Mouse (Mus musculus) kidney, adult 2 months (tissue): ENCODE measurements around the gene Ccin. TPM values are rescaled to one million over a fixed set of nuclear protein-coding genes. Genes with fewer than 3 reads are reported as not detected.

Experiments used
- DNase-seq: peaks from one replicate; pipeline ENCODE4 v3.0.0; 2021
- H3K27ac ChIP-seq: fragments of 200-500 bp; 2 replicates; pipeline ENCODE4 v1.5.1; 2012; ENCODE audit warnings: low read depth, low read length, control low read depth, inconsistent platforms; ENCODE audit not compliant: insufficient read depth
- H3K27me3 ChIP-seq: fragments of 200-500 bp; replicated peaks from 2 replicates; pipeline ENCODE4 v1.6.1; 2012; ENCODE audit warnings: mild to moderate bottlenecking, moderate library complexity, low read length, inconsistent platforms; ENCODE audit not compliant: control insufficient read depth, insufficient read depth
- H3K36me3 ChIP-seq: fragments of 200-500 bp; 2 replicates; pipeline ENCODE4 v1.6.1; 2012; ENCODE audit warnings: mild to moderate bottlenecking, moderate library complexity, low read length, inconsistent platforms; ENCODE audit not compliant: control insufficient read depth, insufficient read depth
- H3K4me1 ChIP-seq: fragments of 200-500 bp; 2 replicates; pipeline ENCODE4 v1.6.1; 2011; ENCODE audit warnings: low read length; ENCODE audit not compliant: control insufficient read depth, insufficient read depth
- H3K4me3 ChIP-seq: fragments of 200-500 bp; 2 replicates; pipeline ENCODE4 v1.5.1; 2011; ENCODE audit warnings: mild to moderate bottlenecking, low read depth, low read length, control low read depth; ENCODE audit not compliant: insufficient read depth
- CTCF ChIP-seq: fragments of 200-500 bp; conservative IDR thresholded peaks from 2 replicates; pipeline ENCODE4 v1.5.1; 2011; ENCODE audit warnings: low read depth, mild to moderate bottlenecking, control low read depth, low read length, moderate library complexity, mixed read lengths; ENCODE audit not compliant: insufficient read depth, insufficient read length
- POLR2A ChIP-seq: fragments of 200-500 bp; IDR thresholded peaks from one replicate; pipeline ENCODE4 v1.6.1; 2011; ENCODE audit warnings: low read depth, low read length, control low read depth
- WGBS: fragments of 180-500 bp; shearing (Covaris S2); methylation state at CpG from one replicate; pipeline ENCODE4 v1.1.7; 2018; 5-methylcytosine and 5-hydroxymethylcytosine counted together
- polyA plus RNA-seq: library from polyadenylated mRNA; depleted of rRNA; stranded (reverse); fragments of >200 nt; gene quantifications from 2 replicates; pipeline ENCODE4 v1.2.3, GENCODE M21; 2012

Gene Ccin
- polyA plus RNA-seq, 1 experiment = 0.13 TPM

- H3K36me3 ChIP-seq = no peaks in the 10 kb centered on the region
- 90% methylated on average over 5 of the region's 5 CpGs for WGBS
- no peak within 1 kb of the TSS for H3K4me3 ChIP-seq
- H3K27me3 ChIP-seq = no peaks in the 10 kb centered on the region
- no peaks in the 10 kb centered on the region for H3K4me1 ChIP-seq
- no peak within 1 kb of the TSS for H3K27ac ChIP-seq
- TF ChIP-seq CTCF (no peak), POLR2A (no peak)
- DNase-seq = no peak
Measured at GRCm38 (mm10) chr4:44004126-44004525, 20.8 kb downstream of the Ccin start, which contains the start of gene Clta. TSS of gene Clta (plus strand) at chr4:44004452.

DNA sequence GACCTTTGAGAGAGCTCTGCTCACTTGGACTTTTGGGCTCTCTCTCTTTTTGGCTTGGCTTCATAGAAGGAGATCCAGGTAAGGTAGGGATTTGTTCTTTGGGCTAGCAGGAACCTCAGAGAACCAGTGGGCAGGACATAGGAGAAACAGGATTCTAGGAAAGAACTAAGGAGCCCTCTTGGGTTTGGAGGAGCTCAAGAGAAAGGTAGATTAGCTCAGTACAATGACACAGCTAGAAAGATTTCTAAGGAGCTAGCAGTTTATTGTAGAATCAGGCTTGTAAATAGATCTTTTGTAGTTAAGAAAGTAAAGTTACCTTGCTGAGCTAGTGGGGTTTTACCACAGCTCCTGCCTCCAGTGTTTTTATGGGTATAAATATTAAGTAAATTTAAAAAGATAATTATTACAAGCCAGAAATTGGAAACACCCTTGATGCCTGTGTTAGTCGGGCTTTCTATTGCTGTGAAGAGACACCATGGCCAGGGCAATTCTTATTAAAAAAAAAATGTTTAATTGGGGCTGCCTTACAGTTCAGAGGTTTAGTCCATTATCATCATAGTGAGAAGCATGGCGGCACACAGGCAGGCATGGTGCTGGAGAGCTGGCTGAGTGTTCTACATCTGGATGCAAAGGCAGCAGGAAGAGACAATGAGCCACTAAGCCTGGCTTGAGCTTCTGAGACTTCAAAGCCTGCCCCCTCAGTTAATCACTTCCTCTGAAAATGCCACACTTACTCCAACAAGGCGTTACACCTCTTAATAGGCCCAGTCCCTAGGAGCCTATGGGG is 21.5 kb downstream of the Ccin start:
- TF ChIP-seq POLR2A (no peak), CTCF (no peak)
- Histone ChIP-seq H3K27me3 (no peaks in the 10 kb centered on the region), H3K36me3 (no peaks in the 10 kb centered on the region), H3K4me3 (no peak overlapping the region), H3K4me1 (no peaks in the 10 kb centered on the region), H3K27ac (no peak overlapping the region)
- no peak for DNase-seq
- WGBS = 70% methylated on average over 3 of the region's 3 CpGs

- Histone ChIP-seq H3K27ac (no peak overlapping the region), H3K36me3 (no peaks in the 10 kb centered on the region), H3K27me3 (no peaks in the 10 kb centered on the region), H3K4me3 (no peak overlapping the region), H3K4me1 (peaks cover 18% of the 10 kb centered on the region)
- 88% methylated on average over 1 of the region's 1 CpGs for WGBS
- TF ChIP-seq CTCF (no peak), POLR2A (no peak)
- DNase-seq = no peak
Measured at GRCm38 (mm10) chr4:44010176-44010575, 26.9 kb downstream of the Ccin start.

DNA sequence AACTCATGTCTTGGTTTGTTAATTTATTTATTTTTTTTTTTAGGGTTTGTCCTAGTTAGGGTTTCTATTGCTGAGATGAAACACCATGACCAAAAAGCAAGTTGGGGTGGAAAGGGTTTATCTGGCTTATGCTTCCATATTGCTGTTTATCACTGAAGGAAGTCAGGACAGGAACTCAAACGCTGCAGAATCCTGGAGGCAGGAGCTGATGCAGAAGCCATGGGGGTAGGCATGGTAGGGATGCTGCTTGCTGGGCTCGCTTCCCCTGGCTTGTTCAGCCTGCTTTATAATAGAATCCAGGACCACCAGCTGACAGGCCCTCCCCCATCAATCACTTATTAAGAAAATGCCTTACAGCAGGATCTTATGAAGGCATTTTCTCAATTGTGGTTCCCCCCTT is 27.6 kb downstream of the Ccin start:
- DNase-seq = no peak
- WGBS = 48% methylated on average over 2 of the region's 2 CpGs
- Histone ChIP-seq H3K36me3 (no peaks in the 10 kb centered on the region), H3K4me1 (peaks cover 20% of the 10 kb centered on the region), H3K4me3 (no peak overlapping the region), H3K27ac (no peak overlapping the region), H3K27me3 (no peaks in the 10 kb centered on the region)
- TF ChIP-seq CTCF = no peak
- no peak for TF ChIP-seq POLR2A

DNA sequence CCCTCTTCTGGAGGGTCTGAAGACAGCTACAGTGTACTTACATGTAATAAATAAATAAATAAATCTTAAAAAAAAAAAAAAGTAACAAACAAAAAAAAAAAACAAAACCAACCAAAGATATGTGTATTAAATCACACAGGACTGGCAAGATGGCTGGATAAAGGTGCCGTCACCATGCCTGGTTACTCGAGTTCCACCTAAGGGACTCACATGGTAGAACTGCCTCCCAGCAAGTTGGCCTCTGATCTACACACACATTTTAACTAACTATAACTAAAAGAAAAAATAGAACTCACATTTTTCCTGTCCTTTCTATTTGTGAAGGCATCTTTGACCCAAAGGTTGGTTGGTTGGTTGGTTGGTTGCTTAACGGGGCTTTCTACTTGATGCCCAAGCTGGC is 28.5 kb downstream of the Ccin start:
- Histone ChIP-seq H3K27me3 (no peaks in the 10 kb centered on the region), H3K36me3 (no peaks in the 10 kb centered on the region), H3K4me1 (peaks cover 28% of the 10 kb centered on the region), H3K4me3 (peak overlapping the region; percentile 89), H3K27ac (peak overlapping the region; percentile 73; the same call in 1 of the 2 replicates)
- DNase-seq = no peak
- 79% methylated on average over 3 of the region's 3 CpGs for WGBS
- TF ChIP-seq CTCF (no peak), POLR2A (no peak)

DNA sequence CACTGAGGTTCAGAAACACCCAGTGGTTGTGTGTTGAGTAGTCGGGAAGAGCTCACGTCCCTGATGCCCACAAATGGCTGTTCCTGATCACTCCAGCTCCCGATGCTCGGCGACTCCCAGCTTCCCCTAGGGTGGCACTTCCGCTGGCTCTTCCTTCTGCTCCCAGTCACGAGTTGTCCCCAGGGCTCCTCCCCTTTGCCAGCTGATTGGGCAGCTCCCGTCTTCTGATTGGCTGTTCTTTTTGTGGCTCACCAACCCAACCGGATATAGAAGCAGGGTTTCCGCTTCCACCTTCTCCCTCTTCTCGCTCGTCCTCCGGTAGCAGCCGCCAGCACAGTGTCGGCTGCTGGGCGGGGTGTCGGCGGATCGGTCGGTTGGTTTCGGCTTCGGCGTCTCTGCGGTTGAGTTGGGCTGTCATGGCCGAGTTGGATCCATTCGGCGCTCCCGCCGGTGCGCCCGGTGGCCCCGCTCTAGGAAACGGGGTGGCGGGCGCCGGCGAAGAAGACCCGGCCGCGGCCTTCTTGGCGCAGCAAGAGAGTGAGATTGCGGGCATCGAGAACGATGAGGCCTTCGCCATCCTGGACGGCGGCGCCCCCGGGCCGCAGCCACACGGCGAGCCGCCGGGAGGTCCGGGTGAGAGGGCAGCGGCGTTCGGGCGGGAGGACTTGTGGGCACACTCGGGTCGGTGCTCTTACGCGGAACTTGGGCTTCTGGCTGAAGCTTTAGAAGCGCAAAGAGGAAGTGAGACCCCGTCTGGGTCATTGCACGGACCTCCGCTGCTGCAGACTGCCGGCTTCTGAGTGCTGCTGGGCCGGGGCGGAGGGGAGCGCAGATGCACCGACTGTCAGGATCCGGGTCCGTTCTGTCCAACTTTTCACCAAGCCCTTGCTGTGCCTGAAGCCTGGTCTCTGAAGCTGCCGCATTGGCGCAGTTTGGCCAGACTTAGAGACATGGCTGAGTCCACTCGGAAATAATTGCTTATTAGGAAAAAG is 29.4 kb downstream of the Ccin start:
- WGBS = under 1% methylated on average over 77 of the region's 77 CpGs
- Histone ChIP-seq H3K27me3 (no peaks in the 10 kb centered on the region), H3K36me3 (no peaks in the 10 kb centered on the region), H3K27ac (peak overlapping the region; percentile 73), H3K4me1 (peaks cover 28% of the 10 kb centered on the region), H3K4me3 (peak overlapping the region; percentile 89)
- peak; percentile 98 for DNase-seq
- TF ChIP-seq CTCF (no peak), POLR2A (peak; percentile 81)
